Mouse (Mus musculus): ENCODE measurements around the gene Olfr194.
"Not testable (repeated sequence)": the region's sequence is repeated elsewhere in the genome, so short reads cannot be mapped to it uniquely, and the experiment has no call there.

The Olfr194 gene

GRCm38 (mm10) chr16:59120969-59121368 lies at the start of gene Olfr194:
Gene Olfr194, minus strand, starts transcription at chr16:59121069.
- DNase-seq, result no peak

- no peak for DNase-seq
Measured at GRCm38 (mm10) chr16:59170354-59170753, 49.5 kb upstream of the Olfr194 start, which contains the start of gene Olfr196. Gene Olfr196, minus strand, starts transcription at chr16:59170454.

- DNase-seq, result no peak
Measured at GRCm38 (mm10) chr16:59151996-59152395, 31.1 kb upstream of the Olfr194 start.

- no peak for DNase-seq
Measured at GRCm38 (mm10) chr16:59146746-59147145, 25.9 kb upstream of the Olfr194 start, which contains the start of gene Olfr195. Gene Olfr195, plus strand, starts transcription at chr16:59147046.

GRCm38 (mm10) chr16:59141105-59141504 lies 20.2 kb upstream of the Olfr194 start:
- DNase-seq, result no peak

- no peak for DNase-seq
Measured at GRCm38 (mm10) chr16:59130740-59131139, 9.9 kb upstream of the Olfr194 start.

GRCm38 (mm10) chr16:59111781-59112180 lies 9.1 kb downstream of the Olfr194 start, which contains the start of gene Olfr193:
Gene Olfr193, minus strand, starts transcription at chr16:59111881.
- DNase-seq, result no peak

- DNase-seq, result not testable (repeated sequence)
Measured at GRCm38 (mm10) chr16:59108522-59108921, 12.3 kb downstream of the Olfr194 start.

GRCm38 (mm10) chr16:59105312-59105711 lies 15.6 kb downstream of the Olfr194 start:
- DNase-seq, result no peak

GRCm38 (mm10) chr16:59089722-59090121 lies 31.1 kb downstream of the Olfr194 start, which contains the start of gene Olfr191:
Gene Olfr191, minus strand, starts transcription at chr16:59089822.
- not testable (repeated sequence) for DNase-seq

GRCm38 (mm10) chr16:59081113-59081512 lies 39.8 kb downstream of the Olfr194 start:
- not testable (repeated sequence) for DNase-seq

- DNase-seq, result no peak
Measured at GRCm38 (mm10) chr16:59077905-59078304, 43.0 kb downstream of the Olfr194 start, which contains the start of gene Olfr190. Gene Olfr190, minus strand, starts transcription at chr16:59078005.

GRCm38 (mm10) chr16:59073520-59073919 lies 47.3 kb downstream of the Olfr194 start:
- DNase-seq, result no peak

- no peak for DNase-seq
Measured at GRCm38 (mm10) chr16:59071755-59072154, 49.1 kb downstream of the Olfr194 start.
